Mouse (Mus musculus): ENCODE data around the gene Ncam2.

DNA sequence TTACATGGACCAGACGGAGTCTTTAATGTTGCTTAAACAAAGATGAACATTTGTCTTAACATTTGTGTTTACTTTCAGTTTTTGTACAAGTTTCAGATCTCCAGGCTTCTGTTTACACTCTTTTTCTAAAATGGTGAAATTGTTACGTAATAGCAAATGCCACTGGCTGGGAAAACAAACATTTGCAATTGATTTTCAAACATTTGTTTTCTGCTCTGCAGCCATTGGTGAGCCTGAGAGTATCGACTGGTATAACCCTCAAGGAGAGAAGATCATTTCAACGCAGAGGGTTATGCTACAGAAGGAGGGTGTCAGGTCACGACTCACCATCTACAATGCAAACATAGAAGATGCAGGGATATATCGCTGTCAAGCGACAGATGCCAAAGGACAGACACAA is 234.1 kb downstream of the Ncam2 start:
- TF ChIP-seq CTCF (conservative IDR thresholded peaks at IDR 0.05; ENCODE audit: low read length) (no peak), NANOG (IDR thresholded peaks at IDR 0.05; ENCODE audit: borderline replicate concordance, low read length) (no peak)

All from E14TG2a.4 (cell line).